Mouse (Mus musculus): ENCODE measurements around the gene Dohh.
A peak's percentile ranks its signal among the peaks of the same experiment; 100 is the strongest.

Dohh gene

DNA sequence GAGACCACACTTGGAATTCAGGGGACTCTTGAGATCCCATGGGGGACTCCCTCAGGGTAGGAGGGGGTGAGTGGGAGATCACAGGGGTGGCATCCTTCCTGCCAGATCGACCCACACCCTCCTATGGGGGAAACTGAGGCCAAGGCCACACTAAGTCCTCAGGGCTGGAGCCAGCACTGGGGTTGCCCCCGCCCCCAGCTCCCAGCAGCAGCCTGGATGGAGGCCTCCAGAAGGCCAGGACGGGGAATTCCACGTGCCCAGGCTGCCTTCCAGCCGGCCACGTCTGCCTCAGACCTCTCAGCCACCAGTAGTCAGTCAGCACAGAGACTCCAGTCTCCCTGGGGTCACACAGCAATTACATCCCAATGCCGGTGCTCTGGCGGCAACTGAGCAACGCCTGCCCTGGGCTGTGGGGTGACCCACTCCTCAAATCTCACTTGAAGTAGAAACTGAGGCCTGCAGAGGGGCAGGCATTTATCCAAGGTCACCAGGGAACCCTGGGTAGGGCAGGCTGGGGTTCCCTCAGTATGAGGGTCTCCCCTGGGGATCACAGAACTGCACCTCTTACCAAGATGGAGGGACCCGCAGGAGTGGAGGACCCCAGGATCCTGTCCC is 41.1 kb downstream of the Dohh start:
- no peaks in the 10 kb centered on the region for H3K36me3 ChIP-seq (ENCODE audit: insufficient read depth, low read length)
- peaks cover 64% of the 10 kb centered on the region for H3K27me3 ChIP-seq (ENCODE audit: insufficient read depth, low read length)
- H3K9me3 ChIP-seq (ENCODE audit: low read length), result no peaks in the 10 kb centered on the region
- peak overlapping the region; percentile 76 for H3K4me3 ChIP-seq (replicated peaks; ENCODE audit: low read length)
- peaks cover 75% of the 10 kb centered on the region for H3K4me1 ChIP-seq (replicated peaks; ENCODE audit: low read depth, low read length)
- TF ChIP-seq POU5F1 (IDR thresholded peaks at IDR 0.05; ENCODE audit: borderline replicate concordance, low read length) (no peak), CTCF (conservative IDR thresholded peaks at IDR 0.05; ENCODE audit: low read length) (no peak), NANOG (IDR thresholded peaks at IDR 0.05; ENCODE audit: borderline replicate concordance, low read length) (no peak)

- Histone ChIP-seq H3K36me3 (ENCODE audit: insufficient read depth, low read length) (no peaks in the 10 kb centered on the region), H3K4me1 (replicated peaks; ENCODE audit: low read depth, low read length) (peaks cover 69% of the 10 kb centered on the region), H3K9me3 (ENCODE audit: low read length) (no peaks in the 10 kb centered on the region), H3K4me3 (replicated peaks; ENCODE audit: low read length) (peak overlapping the region; percentile 76), H3K27me3 (ENCODE audit: insufficient read depth, low read length) (peaks cover 60% of the 10 kb centered on the region)
- TF ChIP-seq POU5F1 (IDR thresholded peaks at IDR 0.05; ENCODE audit: borderline replicate concordance, low read length) (no peak), CTCF (conservative IDR thresholded peaks at IDR 0.05; ENCODE audit: low read length) (no peak), NANOG (IDR thresholded peaks at IDR 0.05; ENCODE audit: borderline replicate concordance, low read length) (no peak)
Measured at GRCm38 (mm10) chr10:81426081-81426671, 41.9 kb downstream of the Dohh start.

DNA sequence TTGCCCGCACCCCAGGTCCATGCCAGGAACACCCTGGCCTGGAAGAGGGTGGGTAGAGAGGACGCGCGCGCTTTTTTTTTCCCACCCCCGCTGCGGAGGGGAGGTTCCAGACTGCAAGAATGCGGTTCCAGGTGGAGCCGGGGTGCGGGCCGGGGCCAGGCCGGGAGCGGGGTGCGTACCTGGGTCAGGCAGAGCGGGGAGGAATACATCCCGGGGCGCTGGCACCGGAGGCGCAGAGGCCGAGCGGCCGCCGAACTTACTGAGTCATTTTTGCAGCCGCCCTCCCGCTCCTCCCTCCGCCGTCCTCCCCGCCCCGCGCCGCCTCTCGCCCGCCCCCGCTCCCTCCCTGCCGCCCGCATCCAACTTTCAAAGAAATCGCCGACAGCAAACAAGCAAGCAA is 42.7 kb downstream of the Dohh start:
- no peak for TF ChIP-seq CTCF (conservative IDR thresholded peaks at IDR 0.05; ENCODE audit: low read length)
- no peak for TF ChIP-seq POU5F1 (IDR thresholded peaks at IDR 0.05; ENCODE audit: borderline replicate concordance, low read length)
- TF ChIP-seq NANOG (IDR thresholded peaks at IDR 0.05; ENCODE audit: borderline replicate concordance, low read length), result no peak

GRCm38 (mm10) chr10:81427327-81427726 is 43.1 kb downstream of the Dohh start:
- Histone ChIP-seq H3K27me3 (ENCODE audit: insufficient read depth, low read length) (peaks cover 58% of the 10 kb centered on the region), H3K4me1 (replicated peaks; ENCODE audit: low read depth, low read length) (peaks cover 72% of the 10 kb centered on the region), H3K4me3 (replicated peaks; ENCODE audit: low read length) (peak overlapping the region; percentile 76), H3K9me3 (ENCODE audit: low read length) (no peaks in the 10 kb centered on the region), H3K36me3 (ENCODE audit: insufficient read depth, low read length) (no peaks in the 10 kb centered on the region)
- no peak for TF ChIP-seq NANOG (IDR thresholded peaks at IDR 0.05; ENCODE audit: borderline replicate concordance, low read length)
- TF ChIP-seq CTCF (conservative IDR thresholded peaks at IDR 0.05; ENCODE audit: low read length), result no peak
- TF ChIP-seq POU5F1 (IDR thresholded peaks at IDR 0.05; ENCODE audit: borderline replicate concordance, low read length), result no peak

More for the DNA sequence above, 42.7 kb downstream of the Dohh start:
- peaks cover 69% of the 10 kb centered on the region for H3K4me1 ChIP-seq (replicated peaks; ENCODE audit: low read depth, low read length)
- H3K27me3 ChIP-seq (ENCODE audit: insufficient read depth, low read length), result peaks cover 60% of the 10 kb centered on the region
- H3K36me3 ChIP-seq (ENCODE audit: insufficient read depth, low read length), result no peaks in the 10 kb centered on the region
- H3K9me3 ChIP-seq (ENCODE audit: low read length), result no peaks in the 10 kb centered on the region
- H3K4me3 ChIP-seq (replicated peaks; ENCODE audit: low read length), result peak overlapping the region; percentile 76

- TF ChIP-seq NANOG (IDR thresholded peaks at IDR 0.05; ENCODE audit: borderline replicate concordance, low read length), result no peak
- TF ChIP-seq CTCF (conservative IDR thresholded peaks at IDR 0.05; ENCODE audit: low read length), result no peak
- TF ChIP-seq POU5F1 (IDR thresholded peaks at IDR 0.05; ENCODE audit: borderline replicate concordance, low read length), result no peak
- H3K36me3 ChIP-seq (ENCODE audit: insufficient read depth, low read length), result no peaks in the 10 kb centered on the region
- H3K27me3 ChIP-seq (ENCODE audit: insufficient read depth, low read length), result peaks cover 56% of the 10 kb centered on the region
- peaks cover 78% of the 10 kb centered on the region for H3K4me1 ChIP-seq (replicated peaks; ENCODE audit: low read depth, low read length)
- peak overlapping the region; percentile 76; the same call in 1 of the 2 replicates for H3K4me3 ChIP-seq (replicated peaks; ENCODE audit: low read length)
- H3K9me3 ChIP-seq (ENCODE audit: low read length), result no peaks in the 10 kb centered on the region
Measured at GRCm38 (mm10) chr10:81427804-81428506, 43.7 kb downstream of the Dohh start.

DNA sequence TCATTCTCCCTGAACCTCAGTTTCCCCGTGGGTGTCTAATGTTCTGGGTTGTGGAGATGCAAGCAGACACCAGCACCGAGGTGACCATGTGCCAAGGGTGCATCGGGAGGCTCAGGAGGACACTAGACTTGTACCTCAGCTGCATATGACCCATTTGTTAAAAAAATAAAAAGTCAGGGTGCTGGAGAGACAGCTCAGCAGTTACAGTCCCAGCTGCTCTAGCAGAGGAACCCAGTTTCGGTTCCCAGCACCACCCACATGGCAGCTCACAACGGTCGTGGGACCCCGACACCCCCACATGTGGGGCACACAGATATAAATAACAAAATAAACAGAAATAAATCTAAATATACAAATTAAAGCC is 44.3 kb downstream of the Dohh start:
- peaks cover 82% of the 10 kb centered on the region for H3K4me1 ChIP-seq (replicated peaks; ENCODE audit: low read depth, low read length)
- H3K36me3 ChIP-seq (ENCODE audit: insufficient read depth, low read length), result no peaks in the 10 kb centered on the region
- no peaks in the 10 kb centered on the region for H3K9me3 ChIP-seq (ENCODE audit: low read length)
- TF ChIP-seq CTCF (conservative IDR thresholded peaks at IDR 0.05; ENCODE audit: low read length) (no peak), NANOG (IDR thresholded peaks at IDR 0.05; ENCODE audit: borderline replicate concordance, low read length) (no peak), POU5F1 (IDR thresholded peaks at IDR 0.05; ENCODE audit: borderline replicate concordance, low read length) (no peak)
- peaks cover 56% of the 10 kb centered on the region for H3K27me3 ChIP-seq (ENCODE audit: insufficient read depth, low read length)
- no peak overlapping the region for H3K4me3 ChIP-seq (replicated peaks; ENCODE audit: low read length)

DNA sequence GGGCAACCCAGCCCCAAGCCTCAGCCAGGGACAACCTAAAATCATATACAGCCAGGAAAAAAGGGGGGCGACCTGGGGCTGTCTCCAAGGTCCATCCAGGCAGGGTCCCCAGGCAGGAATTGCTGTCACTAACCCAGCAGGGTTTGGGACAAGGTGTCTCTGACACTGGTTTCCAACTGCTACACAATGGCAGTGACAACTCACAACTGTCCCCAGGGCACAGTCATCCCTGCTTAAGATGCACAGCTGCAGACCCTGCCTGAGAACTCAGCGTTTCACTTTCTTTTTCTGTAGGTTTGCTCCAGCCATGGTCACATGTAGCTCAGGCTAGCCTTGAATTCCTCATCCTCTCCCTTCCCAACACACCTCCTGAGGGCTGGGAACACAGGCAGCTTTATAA is 44.9 kb downstream of the Dohh start:
- H3K9me3 ChIP-seq (ENCODE audit: low read length), result no peaks in the 10 kb centered on the region
- peak overlapping the region; percentile 86 for H3K4me3 ChIP-seq (replicated peaks; ENCODE audit: low read length)
- no peak for TF ChIP-seq CTCF (conservative IDR thresholded peaks at IDR 0.05; ENCODE audit: low read length)
- TF ChIP-seq NANOG (IDR thresholded peaks at IDR 0.05; ENCODE audit: borderline replicate concordance, low read length), result no peak
- no peak for TF ChIP-seq POU5F1 (IDR thresholded peaks at IDR 0.05; ENCODE audit: borderline replicate concordance, low read length)
- peaks cover 82% of the 10 kb centered on the region for H3K4me1 ChIP-seq (replicated peaks; ENCODE audit: low read depth, low read length)
- peaks cover 52% of the 10 kb centered on the region for H3K27me3 ChIP-seq (ENCODE audit: insufficient read depth, low read length)
- no peaks in the 10 kb centered on the region for H3K36me3 ChIP-seq (ENCODE audit: insufficient read depth, low read length)

GRCm38 (mm10) chr10:81429605-81430061 is 45.4 kb downstream of the Dohh start:
- H3K27me3 ChIP-seq (ENCODE audit: insufficient read depth, low read length), result peaks cover 52% of the 10 kb centered on the region
- H3K4me1 ChIP-seq (replicated peaks; ENCODE audit: low read depth, low read length), result peaks cover 82% of the 10 kb centered on the region
- H3K4me3 ChIP-seq (replicated peaks; ENCODE audit: low read length), result peak overlapping the region; percentile 86
- TF ChIP-seq POU5F1 (IDR thresholded peaks at IDR 0.05; ENCODE audit: borderline replicate concordance, low read length) (no peak), CTCF (conservative IDR thresholded peaks at IDR 0.05; ENCODE audit: low read length) (no peak), NANOG (IDR thresholded peaks at IDR 0.05; ENCODE audit: borderline replicate concordance, low read length) (no peak)
- no peaks in the 10 kb centered on the region for H3K9me3 ChIP-seq (ENCODE audit: low read length)
- H3K36me3 ChIP-seq (ENCODE audit: insufficient read depth, low read length), result no peaks in the 10 kb centered on the region
